Mouse (Mus musculus) limb, embryonic 13.5 days (tissue): ENCODE results near the gene Gm11096. TPM values are rescaled to one million over a fixed set of nuclear protein-coding genes. Genes with fewer than 3 reads are reported as not detected.

Experiments
- ATAC-seq: fragments of 200-750 bp; cut with Nextera tagmentation; 2 replicates; pipeline ENCODE4 v1.8.0; 2017; ENCODE audit warnings: low read depth, moderate number of reproducible peaks, moderate TSS enrichment; ENCODE audit not compliant: low FRiP score
- H3K27ac ChIP-seq: fragments of 300-500 bp; sonication (generic); 2 replicates; pipeline ENCODE4 v1.5.1; 2015; ENCODE audit warnings: inconsistent platforms, mild to moderate bottlenecking, moderate library complexity
- H3K27me3 ChIP-seq: fragments of 300-500 bp; sonication (generic); 2 replicates; pipeline ENCODE4 v1.6.1; 2015; ENCODE audit warnings: mild to moderate bottlenecking, inconsistent platforms
- H3K36me3 ChIP-seq: fragments of 300-500 bp; sonication (generic); 2 replicates; pipeline ENCODE4 v1.6.1; 2015; ENCODE audit warnings: inconsistent platforms, mild to moderate bottlenecking, moderate library complexity
- H3K4me1 ChIP-seq: fragments of 300-500 bp; sonication (generic); 2 replicates; pipeline ENCODE4 v1.6.1; 2015; ENCODE audit warnings: inconsistent platforms
- H3K4me2 ChIP-seq: fragments of 300-500 bp; sonication (generic); replicated peaks from 2 replicates; pipeline ENCODE4 v1.6.1; 2015; ENCODE audit warnings: inconsistent platforms, mild to moderate bottlenecking, moderate library complexity
- H3K4me3 ChIP-seq: fragments of 300-500 bp; sonication (generic); 2 replicates; pipeline ENCODE4 v1.5.1; 2015; ENCODE audit warnings: moderate library complexity, mild to moderate bottlenecking, inconsistent platforms
- H3K9ac ChIP-seq: fragments of 300-500 bp; sonication (generic); 2 replicates; pipeline ENCODE4 v1.6.1; 2015; ENCODE audit warnings: mild to moderate bottlenecking, inconsistent platforms
- H3K9me3 ChIP-seq: fragments of 300-500 bp; sonication (generic); 2 replicates; pipeline ENCODE4 v1.6.1; 2016; ENCODE audit warnings: inconsistent platforms
- WGBS: fragments of 180-500 bp; shearing (Covaris S2); methylation state at CpG from one replicate; pipeline ENCODE4 v1.1.7; 2015; 5-methylcytosine and 5-hydroxymethylcytosine counted together
- polyA plus RNA-seq: library from polyadenylated mRNA; unstranded; fragments of >200 nt; fragmentation: Nextera tagmentation; extraction: Ambion mirVana; gene quantifications from 2 replicates; pipeline ENCODE4 v1.2.1, GENCODE M21; 2015

Gene Gm11096
- not detected in 2 replicates for polyA plus RNA-seq

DNA sequence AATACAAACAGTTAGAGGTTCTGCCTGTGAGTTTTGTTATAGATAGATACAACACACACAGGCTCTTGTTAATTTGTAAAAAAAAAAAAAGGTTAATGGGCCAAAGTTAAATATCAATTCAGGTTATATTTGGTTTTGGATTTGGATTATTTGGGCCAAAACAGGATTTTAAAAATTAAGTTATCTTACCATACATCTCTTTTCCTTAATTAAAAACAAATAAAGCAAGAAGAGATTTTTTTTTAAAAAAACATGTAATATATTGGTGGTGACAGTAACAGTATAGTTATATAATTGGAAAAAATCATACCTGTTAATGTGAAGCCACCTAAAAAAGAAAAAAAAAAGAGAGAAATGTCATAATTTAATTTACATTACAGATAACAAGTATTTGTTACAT, at the start of gene Gm11096:
TSS of gene Gm11096 (plus strand) at position 301 of the 400 bp plus-strand sequence.
- H3K27ac ChIP-seq, result no peak within 1 kb of the TSS
- H3K9ac ChIP-seq, result no peak within 1 kb of the TSS
- no peak for ATAC-seq
- H3K4me1 ChIP-seq, result no peaks in the 10 kb centered on the region
- H3K27me3 ChIP-seq, result no peaks in the 10 kb centered on the region
- no peaks in the 10 kb centered on the region for H3K9me3 ChIP-seq
- peaks cover 11% of the 10 kb centered on the region for H3K36me3 ChIP-seq
- no peak within 1 kb of the TSS for H3K4me2 ChIP-seq
- no peak within 1 kb of the TSS for H3K4me3 ChIP-seq

DNA sequence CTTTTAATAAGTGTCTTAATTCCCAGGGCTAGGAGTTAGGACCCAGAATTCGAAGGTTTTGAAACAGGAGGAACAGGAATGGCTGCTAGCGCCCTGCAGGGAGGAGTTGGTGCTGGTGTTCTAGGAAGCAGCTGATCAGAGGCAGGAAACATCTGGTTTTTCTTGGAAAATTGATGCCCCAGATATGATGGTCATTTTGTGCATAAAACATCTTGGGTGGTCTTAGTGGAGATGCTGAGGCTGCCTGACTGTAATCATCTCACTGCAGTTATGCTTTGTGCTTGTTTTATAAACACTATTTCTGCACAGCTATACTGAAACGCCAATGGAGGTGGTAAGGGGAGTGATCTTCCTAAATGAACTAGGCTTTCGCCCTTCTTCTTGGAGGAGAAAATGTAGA, 48.5 kb upstream of the Gm11096 start:
- 26% methylated on average over 4 of the region's 4 CpGs for WGBS
- H3K4me2 ChIP-seq, result no peak overlapping the region
- no peak for ATAC-seq

DNA sequence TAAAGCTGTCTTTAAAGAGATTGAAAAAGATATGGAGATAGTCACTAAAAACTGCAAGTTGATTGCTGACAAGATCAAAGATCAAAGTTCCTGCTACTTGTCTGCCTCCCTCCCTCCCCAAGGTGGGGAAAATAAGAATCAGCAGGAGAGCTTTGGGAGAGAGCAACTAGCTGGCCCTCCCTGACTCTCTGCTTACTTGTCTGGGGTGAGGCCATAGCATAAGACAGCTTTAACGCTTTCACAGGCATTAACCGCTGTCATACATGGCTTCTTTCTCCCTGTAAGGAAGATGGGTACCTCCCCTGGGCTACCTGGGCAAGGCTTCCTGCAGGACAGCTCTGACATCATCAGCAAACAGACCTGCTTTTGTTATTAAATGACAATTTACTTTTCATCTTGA, 47.4 kb upstream of the Gm11096 start:
- ATAC-seq, result no peak
- no peaks in the 10 kb centered on the region for H3K27me3 ChIP-seq
- no peak overlapping the region for H3K4me3 ChIP-seq
- no peaks in the 10 kb centered on the region for H3K36me3 ChIP-seq
- H3K4me2 ChIP-seq, result no peak overlapping the region
- WGBS, result 24% methylated on average over 2 of the region's 2 CpGs
- no peak overlapping the region for H3K9ac ChIP-seq
- peaks cover 19% of the 10 kb centered on the region for H3K4me1 ChIP-seq
- H3K27ac ChIP-seq, result no peak overlapping the region
- no peaks in the 10 kb centered on the region for H3K9me3 ChIP-seq

More for the DNA sequence above, 48.5 kb upstream of the Gm11096 start:
- Histone ChIP-seq H3K27ac (no peak overlapping the region), H3K27me3 (no peaks in the 10 kb centered on the region), H3K4me1 (peaks cover 24% of the 10 kb centered on the region), H3K4me3 (no peak overlapping the region), H3K9me3 (no peaks in the 10 kb centered on the region), H3K9ac (no peak overlapping the region), H3K36me3 (peaks cover 3% of the 10 kb centered on the region)

DNA sequence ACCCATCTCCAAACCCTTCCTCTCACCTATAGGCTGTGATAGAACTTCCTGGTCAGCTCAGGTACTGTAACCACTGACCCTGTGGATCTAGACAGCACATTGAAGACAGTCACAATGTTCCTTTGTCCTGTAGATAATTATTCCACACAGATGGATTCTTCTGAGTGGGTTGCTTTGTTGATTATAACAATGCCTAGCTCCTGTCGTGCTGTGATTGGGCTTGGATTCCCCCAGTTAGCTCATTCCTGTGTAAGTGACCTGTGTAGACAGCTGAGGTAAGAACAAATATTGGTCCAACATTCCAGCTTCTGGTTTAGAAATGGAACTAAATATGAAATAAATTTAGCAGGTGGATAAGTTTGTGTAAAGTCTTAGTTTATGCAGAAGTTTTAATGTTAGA, 44.1 kb upstream of the Gm11096 start:
- no peak overlapping the region for H3K27ac ChIP-seq
- no peaks in the 10 kb centered on the region for H3K9me3 ChIP-seq
- no peak overlapping the region for H3K9ac ChIP-seq
- no peak overlapping the region for H3K4me3 ChIP-seq
- H3K4me1 ChIP-seq, result peaks cover 16% of the 10 kb centered on the region
- H3K4me2 ChIP-seq, result no peak overlapping the region
- no peak for ATAC-seq
- no peaks in the 10 kb centered on the region for H3K36me3 ChIP-seq
- WGBS, result 74% methylated on average over 1 of the region's 1 CpGs
- H3K27me3 ChIP-seq, result no peaks in the 10 kb centered on the region

DNA sequence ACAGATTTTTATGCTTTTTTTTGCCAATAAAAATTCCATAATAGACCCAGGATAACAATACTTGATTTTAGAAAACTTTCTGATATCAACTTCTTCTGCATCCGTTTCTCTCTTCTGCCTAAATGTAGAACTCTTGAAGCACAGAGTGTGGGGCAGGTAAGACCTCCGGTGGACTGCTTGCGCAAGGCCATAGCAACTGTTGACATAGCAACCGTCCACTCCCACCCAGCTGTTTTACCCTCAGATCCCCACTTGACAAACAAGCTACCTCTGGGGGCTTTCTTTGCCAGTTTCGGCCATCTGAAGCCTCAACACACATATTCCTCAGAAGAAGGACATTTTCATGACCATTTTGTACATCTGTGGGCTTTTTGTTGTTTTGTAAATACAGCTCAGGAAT, 41.2 kb upstream of the Gm11096 start:
- Histone ChIP-seq H3K4me2 (no peak overlapping the region), H3K36me3 (no peaks in the 10 kb centered on the region), H3K9me3 (no peaks in the 10 kb centered on the region), H3K4me1 (no peaks in the 10 kb centered on the region; the same call in 1 of the 2 replicates), H3K27me3 (no peaks in the 10 kb centered on the region), H3K4me3 (no peak overlapping the region), H3K27ac (no peak overlapping the region), H3K9ac (no peak overlapping the region)
- no peak for ATAC-seq
- WGBS, result 75% methylated on average over 5 of the region's 5 CpGs

DNA sequence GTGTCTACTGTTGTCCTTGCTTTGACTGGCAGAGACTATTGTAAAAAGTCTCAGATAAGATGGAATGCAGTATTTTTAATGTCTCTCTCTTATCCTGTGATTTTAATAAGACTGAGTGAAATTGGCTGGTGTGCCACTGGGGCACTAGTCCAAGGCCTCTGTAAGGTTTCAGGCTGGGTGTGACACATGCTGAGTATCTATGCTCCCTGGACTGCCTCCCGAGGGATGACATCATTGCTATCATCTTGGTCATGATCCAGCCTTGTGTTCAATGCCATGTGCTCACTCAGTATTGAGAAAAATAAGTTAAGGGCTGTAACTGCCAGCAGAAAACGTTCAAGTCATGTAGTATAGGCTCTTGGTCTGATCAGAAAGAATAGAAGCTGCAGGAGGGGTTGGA, 38.9 kb upstream of the Gm11096 start:
- no peak overlapping the region for H3K27ac ChIP-seq
- peaks cover 5% of the 10 kb centered on the region for H3K36me3 ChIP-seq
- H3K27me3 ChIP-seq, result no peaks in the 10 kb centered on the region
- no peak overlapping the region for H3K4me3 ChIP-seq
- no peaks in the 10 kb centered on the region for H3K9me3 ChIP-seq
- 76% methylated on average over 2 of the region's 2 CpGs for WGBS
- no peak overlapping the region for H3K4me2 ChIP-seq
- no peak overlapping the region for H3K9ac ChIP-seq
- no peak for ATAC-seq
- H3K4me1 ChIP-seq, result no peaks in the 10 kb centered on the region; the same call in 1 of the 2 replicates

DNA sequence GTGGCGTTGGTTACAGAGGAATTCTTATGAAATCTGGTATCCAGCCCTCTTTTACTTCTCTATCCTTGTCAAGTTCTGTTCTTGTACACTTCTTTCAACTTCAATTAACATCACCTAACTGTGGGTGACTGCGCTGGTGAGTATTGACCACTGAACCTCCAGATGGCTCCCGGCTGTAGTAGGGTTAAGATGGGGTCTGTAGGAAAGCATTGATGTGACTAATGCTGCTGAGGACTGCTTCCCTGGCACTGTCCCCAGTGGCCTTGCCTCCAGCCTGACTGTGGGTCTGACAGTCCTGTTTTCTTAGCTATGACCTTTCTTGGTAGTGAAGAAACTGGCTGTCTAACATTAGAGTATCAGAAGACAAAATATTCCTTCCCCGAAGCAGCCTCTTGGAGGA, 38.4 kb upstream of the Gm11096 start:
- Histone ChIP-seq H3K36me3 (peaks cover 10% of the 10 kb centered on the region), H3K4me2 (no peak overlapping the region), H3K4me3 (no peak overlapping the region), H3K9ac (no peak overlapping the region), H3K9me3 (no peaks in the 10 kb centered on the region), H3K4me1 (no peaks in the 10 kb centered on the region; the same call in 1 of the 2 replicates), H3K27me3 (no peaks in the 10 kb centered on the region), H3K27ac (no peak overlapping the region)
- 88% methylated on average over 4 of the region's 4 CpGs for WGBS
- no peak for ATAC-seq

DNA sequence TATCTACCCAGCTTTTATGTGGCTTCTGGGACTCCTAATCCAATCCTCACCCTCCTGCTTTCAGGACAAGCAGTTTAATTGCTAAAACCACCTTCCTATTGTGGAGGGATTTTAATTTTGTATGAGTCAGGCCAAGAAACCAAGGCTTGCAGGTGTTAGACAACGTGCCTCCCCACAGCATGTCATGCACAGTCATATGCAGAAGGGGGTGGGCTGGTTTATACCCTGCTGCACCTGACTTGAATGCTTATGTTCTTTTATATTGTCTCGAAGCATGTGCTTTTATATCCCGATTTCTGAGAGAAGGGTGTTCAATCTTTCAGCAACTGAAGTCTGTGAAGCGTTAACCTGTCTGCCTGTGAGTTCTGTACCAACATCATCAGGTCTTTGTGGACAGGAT, 37.3 kb upstream of the Gm11096 start:
- no peak for ATAC-seq
- WGBS, result 73% methylated on average over 4 of the region's 4 CpGs
- H3K27me3 ChIP-seq, result no peaks in the 10 kb centered on the region
- peaks cover 11% of the 10 kb centered on the region for H3K36me3 ChIP-seq
- H3K27ac ChIP-seq, result no peak overlapping the region
- H3K4me2 ChIP-seq, result no peak overlapping the region
- H3K9me3 ChIP-seq, result no peaks in the 10 kb centered on the region
- H3K9ac ChIP-seq, result no peak overlapping the region
- no peak overlapping the region for H3K4me3 ChIP-seq
- no peaks in the 10 kb centered on the region; the same call in 1 of the 2 replicates for H3K4me1 ChIP-seq

DNA sequence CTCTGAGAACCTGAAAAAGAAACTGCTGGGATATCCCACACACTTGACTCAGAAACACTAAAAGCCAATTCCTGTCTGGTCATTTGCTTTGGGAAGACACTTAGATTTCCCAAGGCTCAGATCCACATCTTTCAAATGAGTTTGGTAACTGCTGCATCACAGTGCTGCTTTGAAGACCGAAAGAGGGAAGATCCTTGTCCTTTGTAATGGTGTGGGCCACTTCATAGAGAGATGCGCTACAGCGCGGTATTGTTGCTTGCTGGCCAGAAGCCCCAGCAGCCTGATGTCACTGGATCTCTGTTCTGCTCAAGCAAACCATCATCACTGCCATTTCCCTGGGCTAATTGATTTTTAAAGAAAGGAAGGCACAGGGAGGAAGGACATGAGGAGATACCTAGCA, 28.8 kb upstream of the Gm11096 start:
- WGBS, result 90% methylated on average over 4 of the region's 4 CpGs
- Histone ChIP-seq H3K27ac (no peak overlapping the region), H3K4me2 (no peak overlapping the region), H3K9ac (no peak overlapping the region), H3K9me3 (no peaks in the 10 kb centered on the region), H3K36me3 (peaks cover 5% of the 10 kb centered on the region), H3K4me3 (no peak overlapping the region), H3K27me3 (no peaks in the 10 kb centered on the region), H3K4me1 (peaks cover 7% of the 10 kb centered on the region)
- ATAC-seq, result no peak

DNA sequence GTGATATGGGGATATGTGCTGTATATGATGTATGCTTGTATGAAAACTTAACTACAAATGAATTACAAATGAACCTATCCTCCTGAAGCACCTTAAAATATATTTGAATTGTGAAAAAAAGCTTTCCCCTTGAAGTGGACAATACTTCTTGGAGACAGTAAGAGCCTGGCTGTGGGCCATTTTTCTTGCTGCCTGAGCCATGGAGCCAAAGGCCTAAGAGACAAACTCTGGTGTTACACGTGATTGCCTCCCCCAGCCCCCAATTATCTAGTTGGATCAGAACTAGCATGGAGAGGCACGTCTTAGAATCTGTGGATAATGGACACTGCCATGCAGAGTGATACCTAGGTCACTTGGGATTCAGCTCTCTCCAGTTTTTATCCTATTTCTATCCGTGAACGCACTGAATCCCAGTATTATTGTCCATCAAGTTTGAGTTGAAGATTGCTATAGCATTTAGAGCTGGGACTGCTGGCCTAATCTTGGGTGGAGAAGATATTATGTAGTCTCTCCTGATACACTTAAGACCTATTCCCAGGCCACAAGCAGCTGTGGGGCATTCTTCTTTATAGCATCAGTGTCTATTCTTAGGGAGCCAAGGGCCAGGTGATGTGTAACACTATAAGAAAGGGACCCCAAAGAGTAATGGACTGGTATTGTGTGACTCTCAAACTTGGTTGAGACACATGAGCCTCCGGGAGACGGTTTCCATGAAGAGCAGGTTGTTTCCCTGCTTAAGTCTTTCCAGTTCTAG, 25.0 kb upstream of the Gm11096 start:
- Histone ChIP-seq H3K27ac (no peak overlapping the region), H3K36me3 (no peaks in the 10 kb centered on the region; the same call in none of the 2 replicates), H3K9ac (no peak overlapping the region), H3K9me3 (no peaks in the 10 kb centered on the region), H3K27me3 (no peaks in the 10 kb centered on the region), H3K4me1 (peaks cover 7% of the 10 kb centered on the region), H3K4me2 (no peak overlapping the region), H3K4me3 (no peak overlapping the region)
- no peak for ATAC-seq
- 91% methylated on average over 6 of the region's 6 CpGs for WGBS

DNA sequence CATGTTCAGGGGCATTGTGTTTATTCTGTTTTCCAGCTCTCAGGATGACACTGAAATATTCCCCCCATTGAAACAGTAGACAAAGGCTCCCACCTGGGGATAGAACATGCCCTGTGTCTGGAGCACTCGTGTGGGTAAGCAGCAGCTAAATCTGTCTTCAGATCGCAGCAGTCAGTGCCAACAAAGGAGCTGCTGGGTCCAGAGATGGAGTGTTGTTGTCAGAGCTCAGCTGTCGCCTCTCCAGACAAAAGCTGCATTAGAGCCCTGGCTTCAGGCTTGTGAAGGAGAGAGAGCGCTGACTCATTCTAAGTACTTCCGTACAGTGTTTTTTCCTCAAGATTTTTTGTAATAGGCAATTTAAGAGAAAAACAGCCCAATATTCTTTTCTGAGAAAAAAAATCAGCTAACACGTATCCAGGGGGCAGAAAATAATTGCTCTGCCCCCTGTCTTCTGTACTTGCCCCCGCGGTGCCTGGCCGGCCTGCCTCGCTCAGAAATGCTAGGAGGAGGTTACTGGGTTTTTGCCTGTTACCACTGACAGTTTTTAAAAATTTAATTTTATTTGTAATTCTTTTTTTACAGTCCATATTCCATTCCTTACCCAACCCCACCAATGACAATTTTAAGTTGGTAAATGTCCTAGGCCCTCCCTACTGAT, 21.6 kb upstream of the Gm11096 start:
- no peak overlapping the region for H3K27ac ChIP-seq
- no peak for ATAC-seq

DNA sequence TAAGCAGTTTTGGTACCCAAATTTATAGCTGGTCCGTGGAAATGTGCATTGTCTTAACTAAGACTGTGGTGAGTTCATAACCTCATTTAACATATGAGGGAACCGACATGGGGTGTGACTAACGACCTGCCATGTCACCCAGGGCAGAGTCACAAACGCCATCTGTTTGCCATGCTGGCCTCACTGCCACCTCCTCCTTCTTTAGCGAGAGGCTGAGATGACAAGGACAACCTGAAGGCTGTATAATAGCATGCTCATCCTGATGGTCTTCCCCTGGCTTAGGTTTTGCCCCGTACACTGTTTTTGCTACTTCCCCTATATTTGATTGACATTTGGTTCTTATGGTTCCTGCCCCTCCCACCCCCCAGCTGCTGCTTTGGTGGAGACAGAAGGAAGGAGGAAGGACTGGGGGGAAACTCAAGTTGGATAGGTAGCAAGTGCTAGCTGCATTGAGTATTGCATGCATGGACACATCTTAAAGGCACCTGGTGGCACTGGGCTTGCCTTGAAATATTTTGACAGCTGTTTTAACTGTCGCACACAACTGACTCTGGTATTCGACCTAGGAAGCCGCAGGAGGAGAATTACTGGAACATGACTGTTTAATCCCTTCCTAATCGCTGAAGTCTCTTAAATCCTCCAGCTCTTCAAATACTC, 17.2 kb upstream of the Gm11096 start:
- no peaks in the 10 kb centered on the region for H3K9me3 ChIP-seq
- ATAC-seq, result peak; percentile 25; the same call in 1 of the 2 replicates
- H3K9ac ChIP-seq, result no peak overlapping the region
- 20% methylated on average over 10 of the region's 10 CpGs for WGBS
- H3K27ac ChIP-seq, result no peak overlapping the region
- peaks cover 10% of the 10 kb centered on the region; the same call in 1 of the 2 replicates for H3K36me3 ChIP-seq
- H3K27me3 ChIP-seq, result peaks cover 4% of the 10 kb centered on the region; the same call in 1 of the 2 replicates
- H3K4me3 ChIP-seq, result no peak overlapping the region
- peaks cover 21% of the 10 kb centered on the region for H3K4me1 ChIP-seq
- H3K4me2 ChIP-seq, result no peak overlapping the region

More for the DNA sequence above, 21.6 kb upstream of the Gm11096 start:
- Histone ChIP-seq H3K27me3 (no peaks in the 10 kb centered on the region), H3K4me3 (no peak overlapping the region), H3K4me2 (no peak overlapping the region), H3K9ac (no peak overlapping the region), H3K36me3 (peaks cover 4% of the 10 kb centered on the region), H3K4me1 (peaks cover 8% of the 10 kb centered on the region), H3K9me3 (no peaks in the 10 kb centered on the region)
- 83% methylated on average over 10 of the region's 10 CpGs for WGBS
